Mouse (Mus musculus) hindbrain, embryonic 13.5 days (tissue): ENCODE results near the gene Gpr68. TPM values are rescaled to one million over a fixed set of nuclear protein-coding genes. Genes with fewer than 3 reads are reported as not detected.
A peak's percentile ranks its signal among the peaks of the same experiment; 100 is the strongest.

Experiments used
- ATAC-seq: fragments of 200-750 bp; cut with Nextera tagmentation; 2 replicates; pipeline ENCODE4 v1.8.0; 2017; ENCODE audit warnings: moderate TSS enrichment; ENCODE audit not compliant: low FRiP score
- H3K27ac ChIP-seq: fragments of 300-500 bp; sonication (generic); 2 replicates; pipeline ENCODE4 v1.5.1; 2015; ENCODE audit warnings: inconsistent platforms, mild to moderate bottlenecking, moderate library complexity
- H3K27me3 ChIP-seq: fragments of 300-500 bp; sonication (generic); 2 replicates; pipeline ENCODE4 v1.6.1; 2015; ENCODE audit warnings: mild to moderate bottlenecking, inconsistent platforms
- H3K36me3 ChIP-seq: fragments of 300-500 bp; sonication (generic); 2 replicates; pipeline ENCODE4 v1.6.1; 2015; ENCODE audit warnings: mild to moderate bottlenecking, inconsistent platforms
- H3K4me1 ChIP-seq: fragments of 300-500 bp; sonication (generic); replicated peaks from 2 replicates; pipeline ENCODE4 v1.6.1; 2015; ENCODE audit warnings: inconsistent platforms
- H3K4me2 ChIP-seq: fragments of 300-500 bp; sonication (generic); 2 replicates; pipeline ENCODE4 v1.6.1; 2015; ENCODE audit warnings: inconsistent platforms, mild to moderate bottlenecking, moderate library complexity
- H3K4me3 ChIP-seq: fragments of 300-500 bp; sonication (generic); 2 replicates; pipeline ENCODE4 v1.5.1; 2015; ENCODE audit warnings: mild to moderate bottlenecking, inconsistent platforms
- H3K9ac ChIP-seq: fragments of 300-500 bp; sonication (generic); 2 replicates; pipeline ENCODE4 v1.6.1; 2015; ENCODE audit warnings: mild to moderate bottlenecking, inconsistent platforms
- H3K9me3 ChIP-seq: fragments of 300-500 bp; sonication (generic); 2 replicates; pipeline ENCODE4 v1.6.1; 2016; ENCODE audit warnings: inconsistent platforms
- WGBS: fragments of 180-500 bp; shearing (Covaris S2); methylation state at CpG from one replicate; pipeline ENCODE4 v1.1.7; 2015; 5-methylcytosine and 5-hydroxymethylcytosine counted together
- polyA plus RNA-seq: library from polyadenylated mRNA; unstranded; fragments of >200 nt; fragmentation: Nextera tagmentation; extraction: Ambion mirVana; gene quantifications from 2 replicates; pipeline ENCODE4 v1.2.1, GENCODE M21; 2015

The Gpr68 gene
- polyA plus RNA-seq, 1 experiment from 2014 or later: 1.6 TPM

DNA sequence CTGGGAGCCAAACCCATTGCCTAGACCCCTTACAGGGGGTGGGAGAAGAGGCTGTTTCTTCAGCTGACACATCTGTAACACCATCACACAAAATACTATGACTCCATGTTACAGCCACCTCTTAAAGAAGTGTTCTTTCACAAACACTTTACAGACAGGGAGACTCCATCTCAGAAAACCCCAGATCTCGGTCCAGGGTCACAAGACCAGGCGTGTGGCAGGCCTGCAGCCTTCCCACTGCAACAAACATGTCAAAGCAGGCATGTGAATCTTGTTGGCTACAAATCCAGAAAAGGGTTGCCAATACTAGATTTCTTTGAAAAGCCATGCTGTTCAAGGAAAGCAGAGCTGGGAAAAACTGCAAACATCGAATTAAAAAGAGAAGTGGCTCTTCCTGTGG lies 33.4 kb upstream of the Gpr68 start:
- Histone ChIP-seq H3K9me3 (no peaks in the 10 kb centered on the region), H3K27me3 (no peaks in the 10 kb centered on the region), H3K4me2 (no peak overlapping the region), H3K4me3 (no peak overlapping the region), H3K9ac (no peak overlapping the region), H3K27ac (no peak overlapping the region), H3K36me3 (peaks cover 81% of the 10 kb centered on the region), H3K4me1 (peaks cover 8% of the 10 kb centered on the region; the same call in 1 of the 2 replicates)
- no peak for ATAC-seq
- 94% methylated on average over 3 of the region's 3 CpGs for WGBS

DNA sequence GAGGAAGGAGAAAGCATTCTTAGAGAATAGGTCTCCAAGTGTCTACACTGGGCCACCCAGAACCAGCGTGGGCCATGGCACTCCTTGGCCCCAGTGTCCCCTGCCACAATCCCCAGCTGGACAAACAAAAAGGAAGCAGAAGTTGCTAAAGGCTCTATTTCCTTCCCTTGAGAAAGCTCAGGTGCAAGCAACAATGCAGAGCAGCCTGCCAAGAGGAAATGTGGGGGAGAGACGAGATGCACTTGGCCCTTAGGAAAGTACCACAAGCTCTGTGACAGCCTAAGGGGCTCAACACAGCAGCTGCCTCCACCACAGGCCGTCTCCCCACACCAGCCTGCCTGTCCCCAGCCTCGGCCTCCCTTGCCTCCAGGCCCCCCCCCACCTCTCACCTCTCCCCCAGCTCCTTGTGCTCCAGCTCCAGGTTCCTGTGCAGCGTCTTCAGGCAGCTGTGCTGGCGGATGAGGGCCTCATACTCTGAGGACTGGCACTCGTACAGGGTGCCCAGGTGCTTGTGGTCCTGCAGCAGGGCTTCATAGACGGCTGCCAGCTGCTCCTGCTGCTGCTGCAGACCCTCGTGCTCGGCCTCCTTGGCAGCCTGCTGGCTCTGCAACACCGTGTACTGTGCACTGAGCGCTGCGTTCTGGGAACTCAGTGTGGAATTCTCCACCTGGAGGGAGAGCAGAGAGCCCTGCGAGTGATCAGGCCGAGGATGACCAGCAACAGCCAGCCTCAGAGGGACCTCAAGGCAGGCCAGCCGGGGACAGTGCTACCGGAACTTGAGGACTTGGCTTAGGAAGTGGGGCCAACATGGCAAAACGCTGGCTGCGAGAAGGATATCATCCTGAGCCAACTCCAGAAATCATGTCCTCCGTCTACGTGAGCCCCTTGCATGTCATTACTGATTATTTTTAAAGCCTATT lies 29.7 kb upstream of the Gpr68 start:
- H3K36me3 ChIP-seq: peaks cover 67% of the 10 kb centered on the region
- H3K27me3 ChIP-seq: no peaks in the 10 kb centered on the region
- no peak overlapping the region for H3K4me3 ChIP-seq
- H3K4me2 ChIP-seq: no peak overlapping the region
- peak overlapping the region; percentile 70 for H3K27ac ChIP-seq
- no peak overlapping the region for H3K9ac ChIP-seq
- peak; percentile 65 for ATAC-seq
- WGBS: 78% methylated on average over 21 of the region's 21 CpGs
- H3K9me3 ChIP-seq: no peaks in the 10 kb centered on the region
- H3K4me1 ChIP-seq: peaks cover 8% of the 10 kb centered on the region; the same call in 1 of the 2 replicates

DNA sequence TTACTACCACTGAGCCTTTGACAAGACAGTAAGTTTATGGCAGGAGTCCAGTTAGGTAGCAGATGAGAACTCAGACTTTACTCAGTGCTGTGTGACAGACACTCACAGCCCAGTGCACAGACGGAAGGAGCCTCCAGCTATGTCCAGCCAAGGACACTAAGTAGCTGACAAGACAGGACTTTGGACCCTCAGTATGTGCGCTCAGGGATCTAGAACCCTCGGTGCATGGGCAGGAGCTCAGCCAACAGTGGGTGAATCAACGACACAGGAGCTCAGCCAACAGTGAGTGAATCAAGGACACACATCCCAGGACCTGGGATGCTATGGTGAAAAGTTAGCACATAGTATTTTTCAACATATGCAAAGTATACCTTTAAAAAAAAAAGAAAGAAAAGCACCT lies 28.7 kb upstream of the Gpr68 start:
- Histone ChIP-seq H3K9me3 (no peaks in the 10 kb centered on the region), H3K4me3 (no peak overlapping the region), H3K27ac (no peak overlapping the region), H3K9ac (no peak overlapping the region), H3K4me2 (no peak overlapping the region), H3K4me1 (peaks cover 8% of the 10 kb centered on the region; the same call in 1 of the 2 replicates), H3K27me3 (no peaks in the 10 kb centered on the region), H3K36me3 (peaks cover 67% of the 10 kb centered on the region)
- WGBS: 94% methylated on average over 4 of the region's 4 CpGs
- ATAC-seq: 0 out of 2 replicates have a peak, but pooled peaks have one; percentile 24

DNA sequence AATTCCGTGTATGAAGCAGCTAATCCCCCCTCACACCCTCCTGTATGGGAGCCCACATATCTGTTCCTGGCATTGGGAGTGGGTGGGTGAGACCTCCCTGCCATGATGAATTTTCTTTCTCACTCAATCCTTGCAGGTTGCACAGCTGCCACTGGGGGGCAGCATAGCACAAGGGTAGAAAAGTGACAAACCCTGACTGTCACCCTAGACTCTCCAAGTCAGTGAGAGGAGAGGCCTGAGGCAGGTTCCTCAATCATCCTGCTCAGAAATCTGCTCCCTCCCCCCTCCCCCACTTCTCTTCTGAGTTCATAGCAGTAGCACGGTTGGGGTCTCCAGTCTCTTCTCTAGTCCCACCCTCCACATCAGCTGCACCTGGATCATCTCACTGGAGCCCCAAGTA lies 28.1 kb upstream of the Gpr68 start:
- no peak overlapping the region for H3K4me3 ChIP-seq
- H3K4me2 ChIP-seq: no peak overlapping the region
- H3K36me3 ChIP-seq: peaks cover 67% of the 10 kb centered on the region
- WGBS: 20% methylated on average over 2 of the region's 2 CpGs
- H3K27ac ChIP-seq: no peak overlapping the region
- H3K27me3 ChIP-seq: no peaks in the 10 kb centered on the region
- peaks cover 8% of the 10 kb centered on the region; the same call in 1 of the 2 replicates for H3K4me1 ChIP-seq
- H3K9me3 ChIP-seq: no peaks in the 10 kb centered on the region
- H3K9ac ChIP-seq: no peak overlapping the region
- peak; percentile 54 for ATAC-seq

DNA sequence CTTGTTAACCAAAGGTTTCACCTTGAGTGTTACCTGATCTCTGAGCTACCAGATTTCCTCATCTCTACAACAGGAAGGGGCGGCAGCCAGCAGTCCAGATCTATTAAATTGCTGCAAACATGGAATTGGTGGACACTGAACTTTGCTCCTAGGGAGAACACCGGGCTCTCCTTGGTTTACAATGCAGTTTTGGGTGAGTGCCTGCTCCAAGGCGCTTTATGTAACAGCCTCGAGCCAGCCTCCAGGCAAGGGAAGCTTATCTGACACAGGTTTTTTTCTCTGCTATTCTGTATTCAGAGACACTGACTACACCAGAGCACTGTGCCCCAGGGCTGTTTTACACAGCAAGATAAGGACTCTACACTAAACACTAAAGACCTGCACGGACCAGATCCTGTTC lies 26.8 kb upstream of the Gpr68 start:
- Histone ChIP-seq H3K27ac (no peak overlapping the region), H3K36me3 (peaks cover 65% of the 10 kb centered on the region), H3K4me3 (no peak overlapping the region), H3K9me3 (no peaks in the 10 kb centered on the region), H3K27me3 (no peaks in the 10 kb centered on the region), H3K9ac (no peak overlapping the region), H3K4me1 (peaks cover 8% of the 10 kb centered on the region; the same call in 1 of the 2 replicates), H3K4me2 (no peak overlapping the region)
- 94% methylated on average over 5 of the region's 5 CpGs for whole genome bisulfite sequencing
- no peak for ATAC-seq

DNA sequence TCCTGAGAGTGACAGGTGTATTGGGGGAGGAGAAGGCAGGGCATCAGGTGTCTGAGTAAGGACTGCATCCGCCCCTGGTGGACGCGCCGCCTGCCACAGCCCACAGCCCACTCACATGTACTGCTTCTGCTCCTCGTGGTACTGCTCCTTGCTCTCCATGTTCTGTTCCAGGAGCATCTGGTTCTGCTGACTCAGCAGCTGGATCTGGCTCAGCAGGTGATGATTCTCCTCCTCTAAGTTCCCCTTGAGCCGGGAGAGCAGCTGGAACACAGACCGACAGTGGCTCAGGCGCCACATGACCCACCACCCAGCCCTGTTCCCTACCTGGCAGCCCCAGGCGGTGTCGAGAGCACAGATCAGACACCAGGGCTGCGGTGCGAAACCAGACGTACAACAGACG lies 23.7 kb upstream of the Gpr68 start:
- Histone ChIP-seq H3K4me2 (no peak overlapping the region), H3K4me3 (no peak overlapping the region), H3K9me3 (no peaks in the 10 kb centered on the region), H3K27ac (no peak overlapping the region), H3K36me3 (peaks cover 69% of the 10 kb centered on the region), H3K27me3 (no peaks in the 10 kb centered on the region), H3K9ac (no peak overlapping the region), H3K4me1 (no peaks in the 10 kb centered on the region)
- no peak for ATAC-seq
- 96% methylated on average over 14 of the region's 14 CpGs for WGBS

DNA sequence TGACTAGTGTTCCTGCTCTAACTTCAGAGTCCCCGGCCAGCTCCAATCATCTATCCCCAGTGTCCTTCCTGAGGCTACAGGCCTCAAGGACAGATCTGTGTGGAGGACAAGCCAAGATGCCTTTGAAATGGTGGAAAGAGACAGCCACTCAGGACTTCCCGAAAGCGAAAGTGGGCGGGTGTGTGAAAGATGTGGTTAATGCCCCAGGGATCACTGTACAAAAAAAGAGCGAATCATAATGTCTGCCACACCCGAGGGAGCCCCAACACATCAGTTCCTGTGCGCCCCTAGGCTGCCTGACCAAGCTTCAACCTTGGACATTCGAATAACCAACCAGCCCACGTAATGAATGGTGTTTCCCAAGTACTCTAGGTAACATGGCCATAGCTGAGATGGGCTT lies 20.3 kb upstream of the Gpr68 start:
- Histone ChIP-seq H3K27ac (no peak overlapping the region), H3K36me3 (peaks cover 57% of the 10 kb centered on the region), H3K27me3 (no peaks in the 10 kb centered on the region), H3K9ac (no peak overlapping the region), H3K4me1 (0 out of 2 replicates have a peak, but pooled peaks cover 3% of the 10 kb centered on the region), H3K9me3 (no peaks in the 10 kb centered on the region), H3K4me2 (no peak overlapping the region), H3K4me3 (no peak overlapping the region)
- no peak for ATAC-seq
- WGBS: 95% methylated on average over 9 of the region's 9 CpGs

DNA sequence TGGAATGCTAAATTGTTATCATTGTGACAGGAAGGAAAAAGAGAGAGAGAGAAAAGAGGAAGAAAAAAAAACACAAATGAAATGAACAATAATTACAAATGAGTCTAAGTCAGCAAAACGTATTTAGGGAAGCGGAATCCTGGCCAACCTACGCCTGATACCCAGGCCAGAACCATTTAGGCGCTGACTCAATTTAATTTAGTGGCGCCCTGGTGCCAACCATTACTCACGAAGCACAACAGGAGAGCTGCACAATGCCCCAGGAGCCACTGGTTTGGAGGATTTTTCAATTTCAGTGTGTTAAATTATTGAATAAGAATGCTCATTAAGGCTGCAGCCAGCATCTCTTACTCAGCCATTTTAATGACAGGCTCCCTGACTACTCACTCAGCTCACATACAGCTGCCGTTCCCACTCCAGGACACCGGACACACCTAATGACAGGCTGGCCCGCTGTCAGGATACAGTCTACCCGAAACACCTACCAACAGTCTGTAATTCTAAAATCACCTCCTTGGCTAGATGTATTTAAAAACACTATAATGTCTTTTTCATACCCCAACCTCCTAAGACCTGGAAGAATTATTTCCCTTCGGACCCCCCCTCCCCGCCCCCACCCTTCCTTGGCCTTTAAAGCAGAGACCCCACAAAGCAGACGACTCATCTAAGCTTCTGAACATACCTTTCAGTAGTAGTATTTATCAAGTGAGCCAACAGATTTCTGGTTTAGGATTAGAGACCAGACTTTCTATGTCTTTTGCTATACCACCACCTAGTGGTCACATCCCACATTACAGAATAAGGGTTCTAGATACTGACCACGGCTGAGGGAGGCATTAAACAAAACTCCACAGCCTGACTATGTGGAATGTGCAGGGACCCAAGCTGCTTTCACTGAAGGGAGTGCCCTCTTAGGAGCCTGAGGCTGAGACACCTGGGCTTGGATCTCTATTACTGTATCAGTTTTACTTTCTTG lies 17.9 kb upstream of the Gpr68 start:
- H3K27me3 ChIP-seq: no peaks in the 10 kb centered on the region
- 62% methylated on average over 14 of the region's 14 CpGs for WGBS
- H3K9ac ChIP-seq: no peak overlapping the region
- H3K4me3 ChIP-seq: no peak overlapping the region
- H3K27ac ChIP-seq: peak overlapping the region; percentile 66; the same call in 1 of the 2 replicates
- no peak overlapping the region for H3K4me2 ChIP-seq
- H3K9me3 ChIP-seq: no peaks in the 10 kb centered on the region
- ATAC-seq: peak; percentile 60
- peaks cover 61% of the 10 kb centered on the region for H3K36me3 ChIP-seq
- 0 out of 2 replicates have a peak, but pooled peaks cover 3% of the 10 kb centered on the region for H3K4me1 ChIP-seq

DNA sequence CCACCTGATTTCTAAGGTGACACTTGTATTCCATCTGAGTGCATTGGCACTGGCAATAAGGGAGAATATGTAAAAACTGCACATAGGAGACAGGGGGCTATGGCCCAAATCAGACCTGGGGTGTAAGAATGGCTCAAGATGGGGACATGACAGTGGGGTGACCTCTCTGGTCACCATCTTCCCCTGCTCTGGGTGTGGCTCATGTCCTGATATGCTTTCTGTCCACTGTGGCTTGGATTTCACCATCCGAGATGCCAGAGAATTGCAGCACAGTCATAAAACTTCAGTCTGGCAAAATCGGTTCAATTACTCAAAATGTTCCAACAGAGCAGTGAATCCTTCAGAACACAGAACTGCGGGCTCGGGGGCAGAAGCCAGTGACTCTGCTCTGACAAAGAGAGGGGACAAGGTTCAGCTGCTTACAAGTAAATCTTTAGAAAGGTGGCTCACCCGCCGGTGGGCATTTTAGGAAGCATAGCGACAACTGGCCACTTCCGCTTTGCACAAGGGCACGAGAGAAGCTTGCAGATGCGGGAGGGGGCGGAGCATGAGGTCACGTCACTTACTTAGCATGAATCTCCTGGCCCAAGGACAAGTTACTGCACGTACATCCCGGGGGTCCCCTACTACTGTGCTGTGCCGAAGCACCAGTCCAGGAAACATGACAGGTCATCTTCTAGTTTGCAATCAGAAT lies 16.8 kb upstream of the Gpr68 start:
- Histone ChIP-seq H3K36me3 (peaks cover 54% of the 10 kb centered on the region), H3K4me2 (no peak overlapping the region)
- WGBS: 86% methylated on average over 15 of the region's 15 CpGs

DNA sequence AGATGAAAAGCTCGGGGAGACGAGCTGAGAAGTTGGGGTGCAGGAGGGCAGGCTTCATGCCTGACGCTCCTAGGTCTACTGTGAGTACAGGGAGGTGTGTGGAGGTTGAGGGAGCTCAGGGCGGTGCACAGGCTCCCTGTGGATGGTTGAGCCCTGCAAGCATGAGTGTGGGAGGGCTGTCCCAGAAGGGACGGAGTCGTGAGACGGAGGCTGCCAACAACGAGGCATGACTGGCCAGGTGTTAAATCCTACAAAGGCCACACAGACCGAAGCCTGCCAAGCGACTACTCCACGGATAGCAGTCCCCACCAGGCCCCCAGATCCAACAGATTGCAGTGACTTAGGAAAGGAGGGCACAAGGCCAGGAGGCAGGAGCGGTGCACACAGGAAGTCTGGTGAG lies 2.7 kb upstream of the Gpr68 start:
- Histone ChIP-seq H3K9ac (no peak overlapping the region), H3K27ac (no peak overlapping the region), H3K4me2 (no peak overlapping the region), H3K4me1 (peaks cover 16% of the 10 kb centered on the region), H3K36me3 (peaks cover 31% of the 10 kb centered on the region), H3K4me3 (no peak overlapping the region), H3K9me3 (no peaks in the 10 kb centered on the region), H3K27me3 (peaks cover 23% of the 10 kb centered on the region)
- 83% methylated on average over 12 of the region's 12 CpGs for WGBS
- ATAC-seq: no peak

More for the DNA sequence above, 16.8 kb upstream of the Gpr68 start:
- H3K9me3 ChIP-seq: no peaks in the 10 kb centered on the region
- 0 out of 2 replicates have a peak, but pooled peaks cover 3% of the 10 kb centered on the region for H3K4me1 ChIP-seq
- ATAC-seq: no peak
- peak overlapping the region; percentile 66; the same call in 1 of the 2 replicates for H3K27ac ChIP-seq
- H3K27me3 ChIP-seq: no peaks in the 10 kb centered on the region
- H3K4me3 ChIP-seq: no peak overlapping the region
- H3K9ac ChIP-seq: 0 out of 2 replicates have a peak overlapping the region, but pooled peaks have one; percentile 6

DNA sequence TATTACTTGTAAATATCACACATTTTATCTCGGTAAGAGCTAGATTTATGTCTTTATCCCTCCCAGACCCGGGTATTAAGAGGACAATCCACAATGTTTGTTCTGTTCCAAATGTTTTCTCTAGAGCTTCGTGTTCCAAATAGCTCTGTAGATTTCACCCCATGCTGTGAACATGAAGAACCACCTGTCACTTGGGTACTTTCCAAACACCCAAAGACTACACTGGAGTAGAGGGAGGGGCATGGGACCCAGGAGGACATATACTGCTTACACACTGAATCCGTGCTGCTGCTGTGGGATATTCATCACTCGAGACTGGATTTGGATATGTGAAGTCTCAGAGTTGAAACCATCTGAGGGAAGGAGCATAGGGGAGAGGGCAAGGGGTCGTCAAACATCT lies 1.8 kb upstream of the Gpr68 start:
- Histone ChIP-seq H3K9ac (no peak overlapping the region), H3K27me3 (peaks cover 23% of the 10 kb centered on the region), H3K9me3 (no peaks in the 10 kb centered on the region), H3K27ac (no peak overlapping the region), H3K36me3 (peaks cover 21% of the 10 kb centered on the region), H3K4me3 (no peak overlapping the region), H3K4me2 (no peak overlapping the region), H3K4me1 (peaks cover 16% of the 10 kb centered on the region)
- ATAC-seq: no peak
- 69% methylated on average over 6 of the region's 6 CpGs for WGBS
